Mouse (Mus musculus): Measurements from ENCODE around the gene Ctsm. TPM values are rescaled to one million over a fixed set of nuclear protein-coding genes. Genes with fewer than 3 reads are reported as not detected.
"Not testable (repeated sequence)": the region's sequence is repeated elsewhere in the genome, so short reads cannot be mapped to it uniquely, and the experiment has no call there.

Gene Ctsm
- not detected for polyA plus RNA-seq (2017; shearing (Covaris generic))

DNA sequence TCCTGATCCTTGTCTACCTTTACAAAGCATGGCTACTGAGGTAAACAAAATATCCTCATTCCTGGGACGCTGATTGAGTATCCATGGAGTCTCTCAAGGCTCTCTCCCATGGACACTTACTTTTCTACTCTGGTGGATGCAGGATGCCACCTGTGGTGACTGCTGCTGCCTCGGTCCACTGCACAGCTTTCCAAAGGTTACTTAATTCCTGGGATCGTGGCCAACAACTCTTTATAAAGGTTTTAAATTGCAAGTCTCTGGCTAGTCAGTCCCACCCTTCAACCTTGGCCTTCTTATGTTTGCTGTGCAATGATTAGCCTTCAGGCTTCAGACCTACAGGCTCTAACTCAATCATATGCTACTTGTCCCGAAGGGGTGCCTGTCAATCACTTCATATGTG lies at the start of gene Ctsm:
Gene Ctsm, minus strand, starts transcription at position 209 of the 400 bp plus-strand sequence.
- no peak for ATAC-seq

- ATAC-seq: no peak
These were observed 28.4 kb upstream of the Ctsm start, which contains the start of gene Cts3 for GRCm38 (mm10) chr13:61570027-61570426. Gene Cts3, minus strand, starts transcription at chr13:61570127.

- not testable (repeated sequence) for ATAC-seq
These were observed 26.4 kb upstream of the Ctsm start, which contains the start of gene Gm49352 for GRCm38 (mm10) chr13:61568074-61568473. Gene Gm49352, minus strand, starts transcription at chr13:61568174.

Other genes starting within 250 kb of the Ctsm start
- gene Cts7, start 183.6 kb downstream of the Ctsm start, polyA plus RNA-seq (2017; shearing (Covaris generic)): not detected
- not detected for gene Gm49352, start 26.3 kb upstream of the Ctsm start, polyA plus RNA-seq (2017; shearing (Covaris generic))
- not detected for gene Cts3, start 28.3 kb upstream of the Ctsm start, polyA plus RNA-seq (2017; shearing (Covaris generic))